In genomic region chr9:53390136-53390535, GRCm38 (mm10) we compare ENCODE assay signal across 26 mouse cellular contexts. TPM values are rescaled to one million over a fixed set of nuclear protein-coding genes. Genes with fewer than 3 reads are reported as not detected.
"Had no signal": no experiment of that assay in that cellular context is flagged by ENCODE, and none has a peak within 500 bp of the region (broad histone marks: within the 10 kb centered on the region; RNA-seq: fewer than 3 reads in every experiment).

No protein-coding gene starts in this region.

- H3K4me1 ChIP-seq: heart, embryonic 10.5 days; heart, embryonic 12.5 days; hindbrain, embryonic 12.5 days; intestine, embryonic 15.5 days had no signal

- H3K36me3 ChIP-seq: hindbrain, embryonic 10.5 days; hindbrain, embryonic 12.5 days; intestine, embryonic 15.5 days had no signal

- H3K9me3 ChIP-seq: heart, embryonic 10.5 days; heart, embryonic 12.5 days; hindbrain, embryonic 10.5 days; hindbrain, embryonic 12.5 days; intestine, embryonic 15.5 days; limb, embryonic 13.5 days; limb, embryonic 15.5 days had no signal

- H3K27ac ChIP-seq: heart, embryonic 10.5 days; hindbrain, embryonic 10.5 days; hindbrain, embryonic 12.5 days; hindbrain, embryonic 14.5 days; intestine, embryonic 15.5 days; layer of hippocampus, adult 2 months; left cerebral cortex, adult 2 months; limb, embryonic 13.5 days; limb, embryonic 15.5 days; liver, embryonic 14.5 days had no signal

- H3K4me2 ChIP-seq: heart, embryonic 12.5 days; hindbrain, embryonic 12.5 days; hindbrain, embryonic 14.5 days; intestine, embryonic 15.5 days; limb, embryonic 13.5 days; limb, embryonic 15.5 days; liver, embryonic 11.5 days had no signal

- H3K27me3 ChIP-seq: heart, embryonic 12.5 days; hindbrain, embryonic 12.5 days; intestine, embryonic 15.5 days; limb, embryonic 13.5 days; limb, embryonic 15.5 days had no signal

- ATAC-seq: forebrain, postnatal 0 days; hindbrain, embryonic 16.5 days; inflammation-experienced regulatory T-cells, adult 6 months; intestine, embryonic 15.5 days had no signal

- DNase-seq: forebrain, postnatal 0 days; gastrocnemius, postnatal 14 days; gastrocnemius, postnatal 36 days; heart, adult 18-20 months; heart, postnatal 10 days; heart, postnatal 4 days; kidney, adult 2 months; kidney, postnatal 10 days; kidney, postnatal 4 days; left cerebral cortex, postnatal 4 days had no signal

- H3K4me3 ChIP-seq: heart, embryonic 10.5 days; heart, embryonic 12.5 days; hindbrain, embryonic 10.5 days; hindbrain, embryonic 12.5 days; intestine, embryonic 15.5 days; layer of hippocampus, adult 2 months; left cerebral cortex, adult 2 months; limb, embryonic 13.5 days; limb, embryonic 15.5 days had no signal

- H3K9ac ChIP-seq: forebrain, postnatal 0 days; hindbrain, embryonic 12.5 days; hindbrain, embryonic 14.5 days; intestine, embryonic 15.5 days; limb, embryonic 13.5 days; limb, embryonic 15.5 days; liver, embryonic 14.5 days had no signal

RNA-seq across cellular contexts. Expression of gene 4930550C14Rik, which starts 12.0 kb away (rescaled TPM):
- total RNA-seq: gastrocnemius, adult 18-20 months; gastrocnemius, adult 8-10 months; gastrocnemius, postnatal 36 days; heart, adult 18-20 months; layer of hippocampus, adult 2 months; left cerebral cortex, postnatal 4 days had no signal
- polyA plus RNA-seq: hindbrain, embryonic 14.5 days had no signal
